Mouse (Mus musculus) hindbrain, embryonic 16.5 days (tissue): Measurements from ENCODE around the gene Gtf3c1. TPM values are rescaled to one million over a fixed set of nuclear protein-coding genes. Genes with fewer than 3 reads are reported as not detected.

Experiments
- ATAC-seq: fragments of 200-750 bp; cut with Nextera tagmentation; 2 replicates; pipeline ENCODE4 v1.8.0; 2017; ENCODE audit warnings: moderate TSS enrichment, moderate library complexity
- H3K27ac ChIP-seq: fragments of 300-500 bp; sonication (generic); 2 replicates; pipeline ENCODE4 v1.5.1; 2014; ENCODE audit warnings: low read depth, mild to moderate bottlenecking, control low read depth, low read length, moderate library complexity
- H3K27me3 ChIP-seq: fragments of 300-500 bp; sonication (generic); replicated peaks from 2 replicates; pipeline ENCODE4 v1.6.1; 2014; ENCODE audit warnings: low read length; ENCODE audit not compliant: control insufficient read depth, insufficient read depth
- H3K36me3 ChIP-seq: fragments of 300-500 bp; sonication (generic); 2 replicates; pipeline ENCODE4 v1.6.1; 2014; ENCODE audit warnings: mild to moderate bottlenecking, low read length, moderate library complexity, mixed read lengths; ENCODE audit not compliant: control insufficient read depth, insufficient read depth
- H3K4me1 ChIP-seq: fragments of 300-500 bp; sonication (generic); 2 replicates; pipeline ENCODE4 v1.6.1; 2014; ENCODE audit warnings: low read depth, low read length; ENCODE audit not compliant: control insufficient read depth, insufficient read depth
- H3K4me2 ChIP-seq: fragments of 300-500 bp; sonication (generic); 2 replicates; pipeline ENCODE4 v1.6.1; 2014; ENCODE audit warnings: mild to moderate bottlenecking, low read length, control low read depth, moderate library complexity
- H3K4me3 ChIP-seq: fragments of 300-500 bp; sonication (generic); 2 replicates; pipeline ENCODE4 v1.5.1; 2014; ENCODE audit warnings: mild to moderate bottlenecking, low read length, control low read depth, moderate library complexity
- H3K9ac ChIP-seq: fragments of 300-500 bp; sonication (generic); 2 replicates; pipeline ENCODE4 v1.6.1; 2014; ENCODE audit warnings: low read depth, mild to moderate bottlenecking, control low read depth, low read length, moderate library complexity
- H3K9me3 ChIP-seq: fragments of 300-500 bp; sonication (generic); 2 replicates; pipeline ENCODE4 v1.6.1; 2014; ENCODE audit warnings: mild to moderate bottlenecking, low read length, moderate library complexity; ENCODE audit not compliant: control insufficient read depth
- WGBS: fragments of 180-500 bp; shearing (Covaris S2); extraction: QIAGEN DNeasy Blood & Tissue Kit; methylation state at CpG from one replicate; pipeline ENCODE4 v1.1.7; 2014; 5-methylcytosine and 5-hydroxymethylcytosine counted together
- polyA plus RNA-seq: library from polyadenylated mRNA; unstranded; fragments of >200 nt; fragmentation: Nextera tagmentation; extraction: Ambion mirVana; gene quantifications from 2 replicates; pipeline ENCODE4 v1.2.1, GENCODE M21; 2015

Gtf3c1 gene
- polyA plus RNA-seq, 1 experiment from 2014 or later: 23.0 TPM

GRCm38 (mm10) chr7:125638376-125638775, 69.2 kb downstream of the Gtf3c1 start:
- Histone ChIP-seq H3K4me3 (no peak overlapping the region), H3K9ac (no peak overlapping the region), H3K9me3 (no peaks in the 10 kb centered on the region), H3K4me1 (no peaks in the 10 kb centered on the region; the same call in 1 of the 2 replicates), H3K27me3 (no peaks in the 10 kb centered on the region; the same call in 1 of the 2 replicates), H3K36me3 (peaks cover 24% of the 10 kb centered on the region), H3K27ac (no peak overlapping the region), H3K4me2 (no peak overlapping the region)
- ATAC-seq: peak; percentile 13; the same call in 1 of the 2 replicates
- WGBS: 72% methylated on average over 6 of the region's 6 CpGs

DNA sequence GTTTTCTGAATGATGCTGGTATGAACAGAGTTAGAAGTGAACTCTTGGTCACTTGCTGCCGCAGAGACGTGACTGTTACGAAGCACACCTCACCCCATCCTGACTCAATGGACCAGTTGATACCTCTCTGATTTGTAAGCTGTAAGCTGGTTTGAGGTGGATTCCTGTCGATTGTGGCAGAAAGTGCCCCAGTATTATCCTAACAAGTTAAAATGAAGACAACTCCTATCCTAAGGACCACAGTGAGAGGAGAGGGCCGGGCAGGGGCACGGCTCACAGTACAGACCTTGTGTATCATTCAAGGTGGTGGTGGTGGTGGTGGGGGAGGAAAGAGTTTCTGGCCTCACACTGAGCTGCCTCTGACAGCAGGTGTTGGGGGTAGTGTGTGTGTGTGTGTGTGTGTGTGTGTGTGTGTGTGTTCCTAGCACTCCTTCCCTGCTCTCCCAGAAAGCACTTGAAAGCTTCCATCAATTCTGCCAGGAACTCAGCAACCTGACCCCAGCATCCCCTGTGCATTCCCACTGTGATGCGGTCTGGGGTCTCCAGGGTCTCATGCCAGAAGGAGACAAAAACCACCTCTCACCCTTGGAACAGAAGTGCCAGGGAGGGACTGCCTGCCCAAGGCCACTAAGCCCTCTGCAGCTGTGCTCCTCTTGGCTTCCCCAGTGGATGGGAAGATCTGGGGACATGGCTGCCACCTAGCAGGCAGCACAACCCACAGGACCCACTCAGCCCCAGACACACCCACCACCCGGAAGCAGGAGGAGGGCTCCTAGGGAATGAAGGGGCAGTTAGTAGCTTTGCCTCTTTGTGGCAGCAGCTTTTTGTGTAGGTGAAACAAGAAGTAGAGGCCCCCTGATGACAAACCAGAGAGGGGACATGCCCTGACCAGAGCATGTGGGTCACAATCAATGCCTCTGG, 70.1 kb downstream of the Gtf3c1 start:
- no peak overlapping the region for H3K4me3 ChIP-seq
- no peak overlapping the region for H3K27ac ChIP-seq
- ATAC-seq: no peak
- H3K9me3 ChIP-seq: no peaks in the 10 kb centered on the region
- no peaks in the 10 kb centered on the region; the same call in 1 of the 2 replicates for H3K4me1 ChIP-seq
- H3K36me3 ChIP-seq: peaks cover 19% of the 10 kb centered on the region
- 85% methylated on average over 8 of the region's 8 CpGs for WGBS
- no peak overlapping the region for H3K9ac ChIP-seq
- no peaks in the 10 kb centered on the region; the same call in 1 of the 2 replicates for H3K27me3 ChIP-seq
- no peak overlapping the region for H3K4me2 ChIP-seq

DNA sequence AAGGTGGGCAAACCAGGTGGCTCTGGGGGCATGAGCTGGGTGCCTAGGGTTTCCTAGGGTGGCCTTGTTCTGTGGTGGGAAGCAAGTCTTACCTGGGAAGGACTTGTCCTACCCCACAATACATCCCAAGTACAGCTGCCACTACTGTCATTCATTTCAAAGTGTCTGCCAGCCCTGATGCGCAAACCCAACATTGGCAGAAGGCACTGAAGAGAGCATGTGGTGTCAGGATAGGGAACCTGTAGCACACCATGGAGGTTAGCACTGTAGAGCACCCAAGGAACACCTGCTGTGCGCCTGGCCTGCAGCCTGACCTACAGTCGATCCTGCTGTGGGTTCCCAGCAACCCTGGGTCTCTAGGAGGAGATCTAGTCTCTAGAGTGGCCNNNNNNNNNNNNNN, 76.6 kb downstream of the Gtf3c1 start:
- 88% methylated on average over 3 of the region's 3 CpGs for WGBS
- Histone ChIP-seq H3K27me3 (no peaks in the 10 kb centered on the region; the same call in 1 of the 2 replicates), H3K4me2 (no peak overlapping the region), H3K4me1 (no peaks in the 10 kb centered on the region), H3K9me3 (peaks cover 5% of the 10 kb centered on the region), H3K36me3 (no peaks in the 10 kb centered on the region), H3K27ac (no peak overlapping the region), H3K4me3 (no peak overlapping the region), H3K9ac (no peak overlapping the region)
- ATAC-seq: no peak

- no peaks in the 10 kb centered on the region for H3K4me1 ChIP-seq
- no peaks in the 10 kb centered on the region for H3K36me3 ChIP-seq
- no peak for ATAC-seq
- H3K27ac ChIP-seq: no peak overlapping the region
- peaks cover 5% of the 10 kb centered on the region for H3K9me3 ChIP-seq
- H3K9ac ChIP-seq: no peak overlapping the region
- no peaks in the 10 kb centered on the region for H3K27me3 ChIP-seq
- H3K4me2 ChIP-seq: no peak overlapping the region
- H3K4me3 ChIP-seq: no peak overlapping the region
- WGBS: 63% methylated on average over 4 of the region's 4 CpGs
Measured at GRCm38 (mm10) chr7:125630317-125630716, 77.3 kb downstream of the Gtf3c1 start.

GRCm38 (mm10) chr7:125625829-125626228, 81.8 kb downstream of the Gtf3c1 start:
- ATAC-seq: no peak
- Histone ChIP-seq H3K4me2 (no peak overlapping the region), H3K36me3 (no peaks in the 10 kb centered on the region), H3K9me3 (peaks cover 5% of the 10 kb centered on the region), H3K27me3 (no peaks in the 10 kb centered on the region), H3K9ac (no peak overlapping the region), H3K4me1 (no peaks in the 10 kb centered on the region), H3K4me3 (no peak overlapping the region), H3K27ac (no peak overlapping the region)
- WGBS: 64% methylated on average over 7 of the region's 7 CpGs

GRCm38 (mm10) chr7:125625219-125625618, 82.4 kb downstream of the Gtf3c1 start:
- H3K9ac ChIP-seq: no peak overlapping the region
- WGBS: 68% methylated on average over 4 of the region's 4 CpGs
- no peak for ATAC-seq

GRCm38 (mm10) chr7:125622741-125623685, 84.6 kb downstream of the Gtf3c1 start:
- Histone ChIP-seq H3K27me3 (no peaks in the 10 kb centered on the region), H3K9ac (no peak overlapping the region), H3K4me1 (no peaks in the 10 kb centered on the region), H3K4me2 (no peak overlapping the region), H3K27ac (no peak overlapping the region), H3K9me3 (no peaks in the 10 kb centered on the region), H3K36me3 (no peaks in the 10 kb centered on the region), H3K4me3 (no peak overlapping the region)
- WGBS: 73% methylated on average over 7 of the region's 7 CpGs
- no peak for ATAC-seq

More at GRCm38 (mm10) chr7:125625219-125625618, 82.4 kb downstream of the Gtf3c1 start:
- Histone ChIP-seq H3K4me3 (no peak overlapping the region), H3K36me3 (no peaks in the 10 kb centered on the region), H3K4me1 (no peaks in the 10 kb centered on the region), H3K4me2 (no peak overlapping the region), H3K27ac (no peak overlapping the region), H3K27me3 (no peaks in the 10 kb centered on the region), H3K9me3 (peaks cover 5% of the 10 kb centered on the region)

DNA sequence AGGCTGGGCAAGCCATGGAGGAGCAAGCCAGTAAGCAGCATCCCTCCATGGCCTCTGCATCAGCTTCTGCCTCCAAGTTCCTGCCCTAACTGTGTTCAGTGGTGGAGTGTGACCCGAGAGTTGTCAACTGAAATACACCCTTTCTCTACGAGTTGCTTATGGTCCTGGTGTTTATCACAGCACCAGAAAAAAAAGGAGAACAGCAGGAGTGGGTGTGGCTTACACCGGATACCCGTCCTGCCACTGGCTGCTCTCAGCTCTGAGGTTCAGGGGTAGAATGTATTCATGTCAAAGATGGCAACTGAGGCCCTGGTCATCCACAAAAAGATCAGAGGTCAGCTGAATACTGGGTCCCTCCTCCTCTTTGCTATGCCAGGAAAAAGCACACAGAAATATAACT, 87.5 kb downstream of the Gtf3c1 start:
- H3K4me3 ChIP-seq: no peak overlapping the region
- 84% methylated on average over 4 of the region's 4 CpGs for WGBS
- H3K4me2 ChIP-seq: no peak overlapping the region
- H3K27me3 ChIP-seq: no peaks in the 10 kb centered on the region
- H3K9ac ChIP-seq: no peak overlapping the region
- ATAC-seq: no peak
- no peaks in the 10 kb centered on the region for H3K4me1 ChIP-seq
- H3K36me3 ChIP-seq: no peaks in the 10 kb centered on the region
- no peaks in the 10 kb centered on the region for H3K9me3 ChIP-seq
- H3K27ac ChIP-seq: no peak overlapping the region

DNA sequence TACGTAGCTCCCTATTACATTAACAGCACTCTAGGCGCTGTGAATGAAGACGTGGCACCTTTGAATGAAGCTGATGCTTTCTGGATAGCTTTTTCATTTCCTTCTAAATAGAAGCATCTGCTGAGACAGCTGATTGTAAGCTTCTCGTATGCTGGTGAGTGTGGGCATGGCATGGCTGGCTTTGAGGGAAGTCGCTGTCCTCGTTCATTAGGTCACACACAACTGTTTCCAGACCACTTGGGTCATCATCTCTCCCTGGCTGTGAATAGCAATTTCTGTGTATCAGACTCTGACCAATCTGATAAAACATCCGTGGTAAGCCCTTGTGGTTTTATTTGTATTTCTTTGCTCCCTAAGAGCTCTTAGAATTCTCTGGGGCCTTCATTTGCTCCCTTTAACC, 89.6 kb downstream of the Gtf3c1 start:
- H3K27me3 ChIP-seq: no peaks in the 10 kb centered on the region
- no peaks in the 10 kb centered on the region for H3K9me3 ChIP-seq
- H3K36me3 ChIP-seq: no peaks in the 10 kb centered on the region
- ATAC-seq: no peak
- no peak overlapping the region for H3K27ac ChIP-seq
- 85% methylated on average over 7 of the region's 7 CpGs for WGBS
- no peak overlapping the region for H3K4me2 ChIP-seq
- H3K4me1 ChIP-seq: no peaks in the 10 kb centered on the region
- no peak overlapping the region for H3K9ac ChIP-seq
- no peak overlapping the region for H3K4me3 ChIP-seq
